Mouse (Mus musculus) adrenal gland, adult 18-20 months (tissue): ENCODE measurements at regions not wholly inside any gene's neighbourhood (a gene's known extent, or its start where the extent isn't known, plus 50 kb on each side); places are given as distances from the start of the nearest gene placed in this dataset.
A peak's percentile ranks its signal among the peaks of the same experiment; 100 is the strongest.

Experiments used
- DNase-seq, 2 experiments: peaks; one replicate each; pipeline ENCODE4 v3.0.0; 2021 to 2022; ENCODE audit warnings: low spot score in 2 of 2

- DNase-seq = no peak
Measured at GRCm38 (mm10) chr1:190067181-190067580, 103.3 kb downstream of the Prox1 start.

- no peak for DNase-seq
Measured at GRCm38 (mm10) chr1:190066426-190066825, 104.1 kb downstream of the Prox1 start.

- DNase-seq = no peak
Measured at GRCm38 (mm10) chr1:190061560-190062295, 108.8 kb downstream of the Prox1 start.

- no peak for DNase-seq
Measured at GRCm38 (mm10) chr1:190059025-190059424, 111.5 kb downstream of the Prox1 start.

- DNase-seq = no peak
Measured at GRCm38 (mm10) chr1:190056931-190057330, 113.6 kb downstream of the Prox1 start.

GRCm38 (mm10) chr1:190051903-190052302 is 118.6 kb downstream of the Prox1 start:
- DNase-seq = peak in 1 of 2 experiments; percentile 10

- DNase-seq = peak in 1 of 2 experiments; percentile 16
Measured at GRCm38 (mm10) chr1:190048521-190049170, 121.9 kb downstream of the Prox1 start.

GRCm38 (mm10) chr1:190047201-190047600 is 123.3 kb downstream of the Prox1 start:
- peak in 1 of 2 experiments; percentile 38 for DNase-seq

GRCm38 (mm10) chr1:190045797-190046196 is 123.6 kb upstream of the Smyd2 start:
- DNase-seq = peak in 1 of 2 experiments; percentile 33

GRCm38 (mm10) chr1:190044036-190044435 is 121.9 kb upstream of the Smyd2 start:
- DNase-seq = no peak

- no peak for DNase-seq
Measured at GRCm38 (mm10) chr1:190043156-190043555, 121.0 kb upstream of the Smyd2 start.

- no peak for DNase-seq
Measured at GRCm38 (mm10) chr1:190042197-190042596, 120.0 kb upstream of the Smyd2 start.

- DNase-seq = no peak
Measured at GRCm38 (mm10) chr1:190041096-190041706, 119.0 kb upstream of the Smyd2 start.

- DNase-seq = no peak
Measured at GRCm38 (mm10) chr1:190038046-190038445, 115.9 kb upstream of the Smyd2 start.

- DNase-seq = no peak
Measured at GRCm38 (mm10) chr1:190036726-190037125, 114.6 kb upstream of the Smyd2 start.

- DNase-seq = no peak
Measured at GRCm38 (mm10) chr1:190035935-190036334, 113.8 kb upstream of the Smyd2 start.

- DNase-seq = no peak
Measured at GRCm38 (mm10) chr1:190034091-190034490, 111.9 kb upstream of the Smyd2 start.

GRCm38 (mm10) chr1:190027536-190027935 is 105.4 kb upstream of the Smyd2 start:
- DNase-seq = no peak

- no peak for DNase-seq
Measured at GRCm38 (mm10) chr1:190009466-190009865, 87.3 kb upstream of the Smyd2 start.

GRCm38 (mm10) chr1:190007271-190007670 is 85.1 kb upstream of the Smyd2 start:
- no peak for DNase-seq

- no peak for DNase-seq
Measured at GRCm38 (mm10) chr1:190001084-190001483, 78.9 kb upstream of the Smyd2 start.

GRCm38 (mm10) chr1:189993706-189994105 is 71.5 kb upstream of the Smyd2 start:
- DNase-seq = no peak
